Mouse (Mus musculus) T-helper 17 cell (primary cell): ENCODE measurements around the gene Olfr492.

Experiments used
- in situ Hi-C, 2 experiments: fragments of 300-600 bp; cut with MboI, MseI; formaldehyde crosslinking; loops; 1 replicate in 1 of 2; 2 replicates in 1 of 2; pipeline ENCODE4 v1.15.1; 2025; ENCODE audit warnings: high pct_unique_total_duplicates in 2 of 2

Gene Olfr492

DNA sequence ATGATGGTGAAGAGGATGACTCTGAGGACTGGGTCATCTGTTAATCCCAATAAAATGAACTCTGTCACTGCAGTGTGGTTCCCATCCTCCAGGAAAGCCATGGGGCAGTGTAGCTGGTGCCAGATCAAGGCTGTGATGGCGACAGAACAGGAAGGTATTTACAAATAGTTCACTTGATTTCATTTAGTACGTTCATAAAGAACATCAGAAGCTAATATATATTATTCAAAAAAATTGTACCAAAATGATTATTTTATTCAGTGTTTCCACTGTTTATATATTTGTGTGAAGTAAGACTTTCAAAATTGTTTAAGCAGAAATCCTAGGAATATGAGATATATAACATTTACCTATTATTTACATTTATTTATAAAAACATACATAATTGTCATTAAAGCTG lies at the start of gene Olfr492:
Gene Olfr492 (minus strand): TSS at position 101 of the 400 bp plus-strand sequence.
- in situ Hi-C loops = no loop called here

DNA sequence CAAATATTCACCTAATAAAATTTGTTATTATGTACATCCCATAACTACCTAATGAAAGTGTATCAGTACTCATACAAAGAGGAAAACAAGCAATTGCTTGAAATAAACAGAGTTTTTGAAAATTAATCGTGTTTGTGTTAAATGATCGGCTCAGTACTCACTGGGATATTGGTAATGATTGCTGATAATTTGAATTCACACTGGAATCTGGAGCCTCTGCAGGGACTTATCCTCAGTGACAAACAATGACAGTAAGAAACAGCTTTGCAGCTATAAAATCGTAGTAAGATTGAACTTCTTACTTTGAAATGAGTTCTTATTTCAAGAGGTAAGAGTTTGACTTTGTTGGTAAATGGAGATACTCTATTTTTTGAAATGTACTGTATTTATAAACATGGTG lies 41.6 kb upstream of the Olfr492 start, which contains the start of gene Olfr494:
Gene Olfr494 (plus strand): TSS at position 301 of the 400 bp plus-strand sequence.
- in situ Hi-C loops = no loop called here

DNA sequence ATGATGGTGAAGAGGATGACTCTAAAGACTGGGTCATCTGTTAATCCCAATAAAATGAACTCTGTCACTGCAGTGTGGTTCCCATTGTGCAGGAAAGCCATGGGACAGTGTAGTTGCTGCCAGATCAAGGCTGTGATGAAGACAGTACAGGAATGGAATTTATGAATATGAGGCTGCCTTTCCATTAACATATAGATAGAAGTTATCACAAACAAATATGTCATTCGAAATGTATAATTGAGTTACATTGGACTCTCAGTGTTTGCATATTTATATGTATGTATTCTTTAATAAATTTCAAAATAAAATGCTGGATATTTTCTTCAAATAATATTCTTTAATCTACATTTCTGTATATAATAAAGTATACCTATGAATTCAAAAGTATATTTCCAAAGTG lies 23.4 kb upstream of the Olfr492 start, which contains the start of gene Olfr493:
Gene Olfr493 (minus strand): TSS at position 101 of the 400 bp plus-strand sequence.
- in situ Hi-C loops = no loop called here

DNA sequence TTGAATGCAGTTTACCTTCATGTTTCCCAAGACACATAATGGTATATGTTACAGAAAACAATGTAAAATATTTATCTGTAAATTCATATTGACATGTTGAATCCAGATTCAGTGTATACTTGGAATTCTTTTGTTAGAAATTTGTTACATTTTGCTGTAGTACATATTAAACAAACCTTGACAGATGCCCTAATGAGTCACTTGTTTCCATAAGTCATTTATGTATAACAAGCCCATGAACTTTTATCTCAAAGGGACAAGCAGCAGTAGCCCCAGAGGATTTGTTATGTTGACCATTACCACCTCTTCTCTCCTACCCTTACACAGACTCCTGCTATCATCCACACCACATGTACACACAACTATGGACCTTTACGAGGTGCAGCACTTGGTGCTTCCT lies 10.3 kb downstream of the Olfr492 start, which contains the start of gene Olfr491:
Gene Olfr491 (plus strand): TSS at position 301 of the 400 bp plus-strand sequence.
- in situ Hi-C loops = no loop called here

DNA sequence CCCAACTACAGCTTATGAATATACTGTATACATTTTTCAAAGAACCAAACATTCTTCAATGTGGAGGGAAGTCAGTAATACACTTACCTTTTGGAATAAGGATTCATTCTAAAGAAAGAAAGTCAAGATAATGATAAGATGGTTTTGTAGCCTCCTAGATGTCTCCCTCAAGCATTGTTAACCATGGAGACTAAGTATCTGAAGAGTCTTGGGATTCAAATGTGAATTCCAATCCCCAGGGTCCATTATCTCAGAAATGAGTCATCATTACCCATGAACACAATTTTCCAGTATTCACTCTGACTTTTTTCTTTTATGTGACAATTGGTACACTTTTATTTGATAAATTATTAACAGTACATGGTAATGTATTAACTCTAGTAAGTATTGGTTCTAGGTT lies 34.6 kb downstream of the Olfr492 start, which contains the start of gene Olfr490:
Gene Olfr490 (minus strand): TSS at position 101 of the 400 bp plus-strand sequence.
- in situ Hi-C loops = no loop called here
